9 mouse cellular contexts compared by ENCODE assay signal in the genomic region with DNA sequence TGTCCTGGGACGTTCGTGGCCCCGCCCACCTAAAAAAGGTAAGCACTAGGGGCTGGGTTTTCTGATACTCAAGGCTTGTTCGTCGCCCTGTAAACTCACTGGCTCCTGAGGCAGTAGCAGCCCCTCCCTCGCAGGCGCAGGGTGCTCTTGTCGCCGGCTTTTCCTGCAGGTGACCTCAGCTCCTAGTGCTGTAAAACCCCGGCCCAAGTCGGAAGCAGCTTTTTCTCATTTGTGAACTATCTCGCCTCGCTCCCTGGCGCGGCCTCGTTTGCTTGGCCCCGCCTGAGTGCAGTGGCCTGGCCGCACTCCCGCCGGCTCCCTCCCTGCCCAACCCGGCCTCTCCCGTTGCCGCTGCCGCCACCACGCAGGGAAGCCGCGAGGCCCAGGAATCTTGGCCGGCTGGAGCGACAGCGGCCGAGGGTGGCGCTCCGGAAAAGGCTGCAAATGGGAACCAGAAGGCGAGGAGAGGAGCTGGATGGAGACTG. TPM values are rescaled to one million over a fixed set of nuclear protein-coding genes. Genes with fewer than 3 reads are reported as not detected.
DNase-seq lines count a peak whose midpoint lies in the region; ATAC-seq and TF ChIP-seq lines count a peak whose summit lies in the region.
"Had no signal": no experiment of that assay in that cellular context is flagged by ENCODE, and none has a peak within 500 bp of the region (broad histone marks: within the 10 kb centered on the region; RNA-seq: fewer than 3 reads in every experiment).

No protein-coding gene starts in this region.

- no peaks in the 10 kb centered on the region; the same call in 1 of the 2 replicates for H3K27me3 ChIP-seq in testis, adult 2 months (ENCODE audit: control insufficient read depth, insufficient read depth, low read length)
- peaks cover 45% of the 10 kb centered on the region for H3K27me3 ChIP-seq in intestine, embryonic 15.5 days (replicated peaks)
- H3K27me3 ChIP-seq in liver, embryonic 16.5 days (ENCODE audit: control insufficient read depth, insufficient read depth, low read depth, low read length): peaks cover 47% of the 10 kb centered on the region
- H3K27me3 ChIP-seq in neural tube, embryonic 14.5 days (ENCODE audit: control insufficient read depth, insufficient read depth, low read length): peaks cover 23% of the 10 kb centered on the region
- H3K27me3 ChIP-seq: Patski had no signal

- no peaks in the 10 kb centered on the region for H3K9me3 ChIP-seq in intestine, embryonic 15.5 days
- H3K9me3 ChIP-seq in liver, embryonic 16.5 days (replicated peaks; ENCODE audit: control insufficient read depth, low read length): no peaks in the 10 kb centered on the region
- no peaks in the 10 kb centered on the region for H3K9me3 ChIP-seq in neural tube, embryonic 14.5 days (ENCODE audit: control insufficient read depth, low read length)

- peak overlapping the region; percentile 33 for H3K9ac ChIP-seq in intestine, embryonic 15.5 days
- 0 out of 2 replicates have a peak overlapping the region, but pooled peaks have one; percentile 8 for H3K9ac ChIP-seq in liver, embryonic 16.5 days (ENCODE audit: low read depth, low read length)
- peak overlapping the region; percentile 52 for H3K9ac ChIP-seq in neural tube, embryonic 14.5 days (replicated peaks; ENCODE audit: low read depth, low read length)

- ATAC-seq in intestine, embryonic 15.5 days: peak; percentile 74
- ATAC-seq in liver, embryonic 16.5 days (ENCODE audit: low read depth): no peak
- no peak for ATAC-seq in neural tube, embryonic 14.5 days (ENCODE audit: low read depth)
- ATAC-seq: Patski had no signal

- H3K36me3 ChIP-seq in testis, adult 2 months (ENCODE audit: control insufficient read depth, insufficient read depth, low read length): no peaks in the 10 kb centered on the region
- no peaks in the 10 kb centered on the region for H3K36me3 ChIP-seq in intestine, embryonic 15.5 days
- H3K36me3 ChIP-seq in liver, embryonic 16.5 days (ENCODE audit: control insufficient read depth, insufficient read depth): no peaks in the 10 kb centered on the region
- H3K36me3 ChIP-seq in neural tube, embryonic 14.5 days (ENCODE audit: control insufficient read depth, insufficient read depth, low read length): no peaks in the 10 kb centered on the region

- no peak for DNase-seq in testis, postnatal 14 days (ENCODE audit: low spot score)
- peak; percentile 97 for DNase-seq in heart, adult 11 months
- DNase-seq in layer of hippocampus, adult 8-10 months (ENCODE audit: low spot score in 2 of 2): no peak

- TF ChIP-seq POLR2A in testis, adult 2 months (IDR thresholded peaks at IDR 0.05; ENCODE audit: control insufficient read depth, low read depth, low read length): no peak
- no peak for TF ChIP-seq POLR2A in cortical plate, adult 2 months (IDR thresholded peaks at IDR 0.05; ENCODE audit: extremely low read depth, insufficient read depth, low read length)

- peak overlapping the region; percentile 39 for H3K4me3 ChIP-seq in testis, adult 2 months (ENCODE audit: control insufficient read depth, low read depth, low read length)
- H3K4me3 ChIP-seq in cortical plate, adult 2 months (ENCODE audit: insufficient read depth, low read length): peak overlapping the region; percentile 14
- peak overlapping the region; percentile 22 for H3K4me3 ChIP-seq in intestine, embryonic 15.5 days (replicated peaks)
- H3K4me3 ChIP-seq in liver, embryonic 16.5 days (ENCODE audit: low read depth, low read length): peak overlapping the region; percentile 27; the same call in 1 of the 2 replicates
- peak overlapping the region; percentile 27 for H3K4me3 ChIP-seq in neural tube, embryonic 14.5 days (ENCODE audit: low read depth, low read length)

- no peak overlapping the region for H3K27ac ChIP-seq in testis, adult 2 months (ENCODE audit: control insufficient read depth, insufficient read depth, low read depth, low read length)
- H3K27ac ChIP-seq in cortical plate, adult 2 months (ENCODE audit: insufficient read depth, low read length): no peak overlapping the region
- H3K27ac ChIP-seq in intestine, embryonic 15.5 days: 0 out of 2 replicates have a peak overlapping the region, but pooled peaks have one; percentile 24
- H3K27ac ChIP-seq in liver, embryonic 16.5 days (ENCODE audit: low read length): no peak overlapping the region
- no peak overlapping the region; the same call in 1 of the 2 replicates for H3K27ac ChIP-seq in neural tube, embryonic 14.5 days (ENCODE audit: low read depth, low read length)

- H3K4me2 ChIP-seq in intestine, embryonic 15.5 days (replicated peaks): peak overlapping the region; percentile 71
- H3K4me2 ChIP-seq in liver, embryonic 16.5 days (ENCODE audit: low read depth, low read length): peak overlapping the region; percentile 53
- H3K4me2 ChIP-seq in neural tube, embryonic 14.5 days (ENCODE audit: low read depth, low read length): peak overlapping the region; percentile 59

- no peak for TF ChIP-seq CTCF in testis, adult 2 months (IDR thresholded peaks at IDR 0.05; ENCODE audit: control insufficient read depth, insufficient read depth, insufficient replicate concordance, low read depth, low read length)
- no peak for TF ChIP-seq CTCF in cortical plate, adult 2 months (IDR thresholded peaks at IDR 0.05; ENCODE audit: extremely low read depth, insufficient read depth, low read length)

- WGBS in intestine, embryonic 15.5 days: 1% methylated on average over 34 of the region's 34 CpGs
- 2% methylated on average over 34 of the region's 34 CpGs for WGBS in liver, embryonic 16.5 days (ENCODE audit: insufficient replicate concordance)
- WGBS in neural tube, embryonic 14.5 days: under 1% methylated on average over 34 of the region's 34 CpGs

- H3K4me1 ChIP-seq in testis, adult 2 months (ENCODE audit: control insufficient read depth, insufficient read depth, low read length): peaks cover 18% of the 10 kb centered on the region
- H3K4me1 ChIP-seq in cortical plate, adult 2 months (ENCODE audit: control insufficient read depth, insufficient read depth, low read length): no peaks in the 10 kb centered on the region
- H3K4me1 ChIP-seq in intestine, embryonic 15.5 days (replicated peaks): peaks cover 23% of the 10 kb centered on the region
- peaks cover 4% of the 10 kb centered on the region for H3K4me1 ChIP-seq in liver, embryonic 16.5 days (ENCODE audit: control insufficient read depth, low read depth, low read length)
- peaks cover 15% of the 10 kb centered on the region; the same call in 1 of the 2 replicates for H3K4me1 ChIP-seq in neural tube, embryonic 14.5 days (ENCODE audit: control insufficient read depth, insufficient read depth, low read length)

RNA-seq across cellular contexts. Expression of gene Col8a2, which starts 10.1 kb away (rescaled TPM):
- 0.42 and 0.48 TPM in 2 replicates for polyA plus RNA-seq in testis, adult 2 months (2012; rRNA removed)
- polyA plus RNA-seq in cortical plate, adult 2 months (2012; rRNA removed): 0.36 and 0.52 TPM in 2 replicates
- polyA plus RNA-seq in intestine, embryonic 15.5 days (2015; fragmentation: Nextera tagmentation; extraction: Ambion mirVana): 7.1 and 8.2 TPM in 2 replicates
- 0.57 and 0.71 TPM in 2 replicates for polyA plus RNA-seq in liver, embryonic 16.5 days (2015; fragmentation: Nextera tagmentation; extraction: Ambion mirVana)
- polyA plus RNA-seq in neural tube, embryonic 14.5 days (2014; fragmentation: Nextera tagmentation; extraction: Ambion mirVana): 1.3 and 6.1 TPM in 2 replicates
- 1 to 10 TPM; 1.7 to 2.3 (median 2.0) TPM for total RNA-seq in layer of hippocampus, adult 8-10 months (2022)

RNA-seq across cellular contexts. Expression of gene Adprhl2, which starts 24.8 kb away (rescaled TPM):
- polyA plus RNA-seq in testis, adult 2 months (2012; rRNA removed): 5.8 and 8.1 TPM in 2 replicates
- polyA plus RNA-seq in cortical plate, adult 2 months (2012; rRNA removed): 37.7 and 40.3 TPM in 2 replicates
- 55.4 and 60.7 TPM in 2 replicates for polyA plus RNA-seq in intestine, embryonic 15.5 days (2015; fragmentation: Nextera tagmentation; extraction: Ambion mirVana)
- 23.7 and 26.1 TPM in 2 replicates for polyA plus RNA-seq in liver, embryonic 16.5 days (2015; fragmentation: Nextera tagmentation; extraction: Ambion mirVana)
- 51.7 and 54.1 TPM in 2 replicates for polyA plus RNA-seq in neural tube, embryonic 14.5 days (2014; fragmentation: Nextera tagmentation; extraction: Ambion mirVana)
- total RNA-seq in layer of hippocampus, adult 8-10 months (2022): 10 to 100 TPM; 29.3 to 31.6 (median 29.7) TPM

RNA-seq across cellular contexts. Expression of gene Tekt2, which starts 28.8 kb away (rescaled TPM):
- 507 and 517 TPM in 2 replicates for polyA plus RNA-seq in testis, adult 2 months (2012; rRNA removed)
- 3.8 and 5.7 TPM in 2 replicates for polyA plus RNA-seq in cortical plate, adult 2 months (2012; rRNA removed)
- polyA plus RNA-seq in intestine, embryonic 15.5 days (2015; fragmentation: Nextera tagmentation; extraction: Ambion mirVana): 7.1 and 7.4 TPM in 2 replicates
- polyA plus RNA-seq in liver, embryonic 16.5 days (2015; fragmentation: Nextera tagmentation; extraction: Ambion mirVana): 0.17 and 0.46 TPM in 2 replicates
- 7.7 and 8.8 TPM in 2 replicates for polyA plus RNA-seq in neural tube, embryonic 14.5 days (2014; fragmentation: Nextera tagmentation; extraction: Ambion mirVana)
- 1 to 10 TPM; 1.3 to 2.6 (median 1.4) TPM for total RNA-seq in layer of hippocampus, adult 8-10 months (2022)

RNA-seq across cellular contexts. Expression of gene Trappc3, which starts 34.5 kb away (rescaled TPM):
- polyA plus RNA-seq in testis, adult 2 months (2012; rRNA removed): 20.1 and 20.5 TPM in 2 replicates
- polyA plus RNA-seq in cortical plate, adult 2 months (2012; rRNA removed): 111 and 117 TPM in 2 replicates
- 94.2 and 99.7 TPM in 2 replicates for polyA plus RNA-seq in intestine, embryonic 15.5 days (2015; fragmentation: Nextera tagmentation; extraction: Ambion mirVana)
- 29.3 and 32.4 TPM in 2 replicates for polyA plus RNA-seq in liver, embryonic 16.5 days (2015; fragmentation: Nextera tagmentation; extraction: Ambion mirVana)
- 32.9 and 68.5 TPM in 2 replicates for polyA plus RNA-seq in neural tube, embryonic 14.5 days (2014; fragmentation: Nextera tagmentation; extraction: Ambion mirVana)
- total RNA-seq in layer of hippocampus, adult 8-10 months (2022): 10 to 100 TPM; 79.9 to 89.9 (median 85.1) TPM

RNA-seq across cellular contexts. Expression of gene Map7d1, which starts 40.5 kb away (rescaled TPM):
- polyA plus RNA-seq in testis, adult 2 months (2012; rRNA removed): 6.0 and 7.5 TPM in 2 replicates
- 206 and 215 TPM in 2 replicates for polyA plus RNA-seq in cortical plate, adult 2 months (2012; rRNA removed)
- polyA plus RNA-seq in intestine, embryonic 15.5 days (2015; fragmentation: Nextera tagmentation; extraction: Ambion mirVana): 26.7 and 27.6 TPM in 2 replicates
- polyA plus RNA-seq in liver, embryonic 16.5 days (2015; fragmentation: Nextera tagmentation; extraction: Ambion mirVana): 4.6 and 5.8 TPM in 2 replicates
- polyA plus RNA-seq in neural tube, embryonic 14.5 days (2014; fragmentation: Nextera tagmentation; extraction: Ambion mirVana): 69.6 and 79.7 TPM in 2 replicates
- 100 to 1,000 TPM; 240 to 257 (median 248) TPM for total RNA-seq in layer of hippocampus, adult 8-10 months (2022)

Comparison
In these comparisons a context has a peak if more than half of its experiments do, and no peak if none do; other contexts are left out.
1. RNA of gene Tekt2, which starts 28.8 kb away (polyA plus RNA-seq): 507 to 517 TPM in testis, adult 2 months; 7.7 to 8.8 TPM in neural tube, embryonic 14.5 days, 7.1 to 7.4 TPM in intestine, embryonic 15.5 days, 3.8 to 5.7 TPM in cortical plate, adult 2 months and 0.17 to 0.46 TPM in liver, embryonic 16.5 days; every median in the first group is over 10 times any median in the second.
2. Peak in every context shown above with its lines, with median percentiles within 50 percentile points of each other: H3K4me3 ChIP-seq, H3K4me2 ChIP-seq and H3K9ac ChIP-seq.